Mouse (Mus musculus) erythroblast, adult 5-6 weeks (primary cell): ENCODE results near the gene Abcb11. TPM values are rescaled to one million over a fixed set of nuclear protein-coding genes. Genes with fewer than 3 reads are reported as not detected.

ENCODE experiments used
- ATAC-seq: replicated peaks from 2 replicates; pipeline ENCODE4 v1.8.0; 2016; ENCODE audit warnings: moderate number of reproducible peaks, mild to moderate bottlenecking, moderate TSS enrichment, inconsistent platforms; ENCODE audit not compliant: poor library complexity, low FRiP score, severe bottlenecking
- total RNA-seq, 2 experiments: library from RNA; stranded (forward) in 1 of 2; stranded (reverse) in 1 of 2; fragments of 150-400 nt in 1 of 2; fragments of 200-764, 138-1000 nt in 1 of 2; gene quantifications; 2 replicates each; pipeline versions ENCODE4 v1.2.3 to v1.2.4; 2015 to 2017; ENCODE audit warnings: low replicate concordance in 2 of 2

Abcb11 gene
- total RNA-seq, 2 experiments from 2014 or later, result not detected

DNA sequence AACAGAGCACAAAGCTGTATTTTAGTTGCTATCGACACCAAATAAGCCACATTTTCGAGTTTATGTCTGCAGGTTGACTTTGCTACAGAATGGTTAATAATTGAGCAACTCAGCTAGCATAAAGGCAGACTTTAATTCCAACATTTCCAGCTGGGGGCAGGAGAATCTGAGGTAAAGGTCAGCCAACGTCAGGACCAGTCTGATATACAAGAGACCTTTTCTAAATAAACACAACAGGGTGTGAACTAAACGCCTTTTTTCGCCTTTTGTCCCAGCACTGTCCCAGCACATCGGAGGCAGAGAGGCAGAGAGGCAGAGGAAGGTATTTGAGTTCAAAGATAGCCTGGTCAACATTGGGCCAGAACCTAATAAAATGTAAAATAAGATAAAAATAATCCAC is 137.2 kb downstream of the Abcb11 start:
- ATAC-seq, result peak; percentile 19

DNA sequence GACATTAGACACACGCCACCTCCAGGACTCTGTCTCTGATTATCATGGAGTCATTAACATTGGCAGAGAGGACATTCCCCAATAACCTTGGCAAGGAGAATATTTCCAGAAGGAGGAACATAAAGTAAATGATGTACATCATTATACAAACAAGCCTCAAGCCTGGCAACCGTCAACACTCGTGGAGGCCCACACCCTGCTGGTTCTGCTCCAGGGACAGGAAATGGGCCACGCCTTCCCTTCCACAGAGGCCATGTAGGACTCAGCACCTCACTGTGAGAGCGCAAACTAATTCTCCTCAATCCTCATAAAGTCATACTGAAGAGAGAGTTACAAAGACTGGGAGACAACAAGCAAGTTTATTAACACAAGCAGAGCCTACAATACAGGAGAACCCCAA is 148.9 kb downstream of the Abcb11 start:
- ATAC-seq, result no peak

DNA sequence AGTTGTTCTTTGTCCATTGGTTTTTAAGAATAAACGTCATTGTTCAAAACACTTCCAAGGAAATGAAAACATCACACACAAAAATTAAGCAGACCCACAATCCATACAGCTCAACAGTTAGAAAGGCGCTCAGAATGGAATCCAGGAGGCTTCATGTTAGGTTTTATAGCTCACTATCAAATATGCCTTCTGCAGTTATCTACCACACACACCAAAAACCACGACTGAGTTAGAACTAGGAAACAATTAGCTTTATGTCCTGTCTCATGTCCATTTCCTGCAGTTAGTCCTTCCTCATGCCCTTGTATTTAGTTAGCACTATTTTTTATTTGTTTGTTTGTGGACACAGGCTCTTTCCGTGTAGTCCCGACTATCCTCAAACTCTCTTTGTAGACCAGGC is 151.4 kb downstream of the Abcb11 start:
- no peak for ATAC-seq

DNA sequence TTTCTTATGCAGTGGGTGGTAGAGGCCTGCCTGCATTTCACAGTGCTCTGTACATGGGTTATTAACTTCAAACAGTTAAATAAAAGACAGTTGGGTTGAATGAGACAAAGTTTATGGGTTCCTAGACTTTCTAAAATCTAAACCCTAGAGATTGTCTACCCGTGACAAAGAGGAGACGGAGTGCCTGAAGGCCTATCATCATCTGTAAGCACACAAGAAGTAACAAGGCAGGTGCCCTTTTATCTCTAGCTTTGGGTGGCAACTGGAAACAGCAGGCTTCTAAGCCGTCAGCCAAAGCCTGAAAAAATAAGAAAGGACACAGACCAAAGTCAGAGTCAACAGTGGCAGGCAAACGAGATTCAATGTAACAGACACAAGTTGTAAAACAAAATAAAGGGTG is 153.2 kb downstream of the Abcb11 start:
- ATAC-seq, result no peak

DNA sequence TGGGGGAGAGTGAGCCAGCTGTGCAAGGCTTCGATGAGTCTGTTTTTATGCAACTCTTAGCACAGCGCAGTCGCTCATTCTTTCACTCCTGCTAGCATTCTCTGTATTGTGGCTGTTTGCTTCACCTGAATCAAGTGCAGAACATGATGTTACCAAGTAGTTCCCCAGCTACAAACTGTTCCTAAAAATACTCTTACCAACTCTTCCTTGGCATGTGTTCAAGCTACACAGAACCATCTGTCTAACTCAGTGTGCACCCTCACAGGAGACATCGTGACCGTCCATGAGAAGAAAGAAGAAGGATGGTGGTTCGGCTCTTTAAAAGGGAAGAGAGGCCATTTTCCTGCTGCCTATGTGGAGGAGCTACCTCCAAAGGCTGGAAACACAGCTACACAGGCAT is 153.7 kb downstream of the Abcb11 start:
- ATAC-seq, result no peak

Other genes with a start within 250 kb of the Abcb11 start
- 1.0 TPM in 1 of 2 replicates, not detected in the other for gene Nostrin, start 206.8 kb downstream of the Abcb11 start, total RNA-seq (2015; ENCODE audit: low replicate concordance)
- 0.51 and 0.70 TPM in 2 replicates for gene Nostrin, start 206.8 kb downstream of the Abcb11 start, total RNA-seq (2017; ENCODE audit: low replicate concordance)
- gene Spc25, start 136.4 kb downstream of the Abcb11 start, total RNA-seq (2015; ENCODE audit: low replicate concordance), result 40.8 and 46.7 TPM in 2 replicates
- 36.0 and 66.6 TPM in 2 replicates for gene Spc25, start 136.4 kb downstream of the Abcb11 start, total RNA-seq (2017; ENCODE audit: low replicate concordance)
- not detected in 2 replicates for gene G6pc2, start 131.5 kb downstream of the Abcb11 start, total RNA-seq (2015; ENCODE audit: low replicate concordance)
- not detected in 2 replicates for gene G6pc2, start 131.5 kb downstream of the Abcb11 start, total RNA-seq (2017; ENCODE audit: low replicate concordance)
- gene Dhrs9, start 37.8 kb upstream of the Abcb11 start, total RNA-seq (2015; ENCODE audit: low replicate concordance), result 2.5 and 5.9 TPM in 2 replicates
- gene Dhrs9, start 37.8 kb upstream of the Abcb11 start, total RNA-seq (2017; ENCODE audit: low replicate concordance), result 1.4 and 2.9 TPM in 2 replicates
- gene Lrp2, start 243.4 kb upstream of the Abcb11 start, total RNA-seq (2015; ENCODE audit: low replicate concordance), result not detected in 2 replicates
- gene Lrp2, start 243.4 kb upstream of the Abcb11 start, total RNA-seq (2017; ENCODE audit: low replicate concordance), result not detected in 2 replicates